Mouse (Mus musculus) layer of hippocampus, adult 18-20 months (tissue): Measurements from ENCODE around the gene Lama1. TPM values are rescaled to one million over a fixed set of nuclear protein-coding genes. Genes with fewer than 3 reads are reported as not detected.

Experiments used
- DNase-seq, 2 experiments: peaks; one replicate each; pipeline ENCODE4 v3.0.0; 2022; ENCODE audit warnings: low spot score in 2 of 2
- long read RNA-seq: library from polyadenylated mRNA; stranded (forward); transcript quantifications from one replicate; pipeline ENCODE4 v2.0.0, GENCODE M21; 2021
- total RNA-seq, 2 experiments: library from RNA; stranded (reverse); gene quantifications; 2 replicates each; pipeline ENCODE4 v1.2.3; 2021

The Lama1 gene
- 1 to 10 TPM; 2.5 to 3.2 TPM for total RNA-seq
- long read RNA-seq, full-length matches to known transcripts: 1 of 6 reads
- long read RNA-seq, partial matches to known transcripts: 4 of 6 reads
- long read RNA-seq, other reads (novel, unspliced or antisense): 1 of 6 reads

GRCm38 (mm10) chr17:67696694-67697386, at the start of gene Lama1:
Lama1 (plus strand) TSS chr17:67697259.
- no peak for DNase-seq

DNA sequence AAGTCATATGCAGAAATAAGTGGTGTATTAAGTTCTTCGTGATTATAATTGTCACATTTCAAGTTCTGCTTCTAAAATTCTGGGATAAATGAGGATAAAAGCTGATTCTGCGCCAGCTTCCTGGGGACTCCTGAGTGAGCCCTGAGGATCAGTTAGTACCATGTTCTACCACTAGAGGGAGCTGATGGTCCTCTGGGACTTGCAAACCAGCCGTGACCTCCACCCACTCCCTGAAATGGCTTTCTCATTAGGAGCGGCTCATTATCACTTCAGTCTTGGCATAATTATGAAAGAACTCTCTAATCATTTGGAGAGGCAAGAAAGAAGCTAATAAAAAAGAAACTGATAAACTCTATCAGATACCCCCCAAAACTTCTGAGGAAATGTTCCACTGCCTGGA, 45.6 kb upstream of the Lama1 start:
- peak; percentile 15 to 69 for DNase-seq

- no peak for DNase-seq
Measured at GRCm38 (mm10) chr17:67664299-67664698, 32.8 kb upstream of the Lama1 start.

DNA sequence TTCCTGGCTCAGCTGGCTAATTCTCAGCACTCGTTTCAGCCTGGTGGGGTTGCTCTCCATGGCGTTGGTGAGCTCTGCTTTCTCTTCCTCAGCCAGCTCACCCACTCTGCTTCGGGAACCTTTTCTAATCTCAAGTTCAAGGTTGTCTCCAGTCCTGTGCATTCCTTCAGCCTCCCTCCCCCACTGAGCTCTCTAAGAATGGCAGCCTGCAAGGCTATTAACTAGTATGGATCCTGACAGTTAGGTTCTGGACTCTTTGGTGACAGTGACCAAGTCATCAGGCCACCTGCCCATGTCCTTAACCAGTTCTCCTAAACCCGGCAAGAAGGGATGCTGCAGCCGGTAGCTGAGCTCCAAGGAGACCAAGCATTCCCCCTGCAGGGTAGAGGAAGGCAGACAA, 30.1 kb upstream of the Lama1 start:
- DNase-seq: no peak

- DNase-seq: peak; percentile 30 to 68
Measured at GRCm38 (mm10) chr17:67667981-67668380, 29.1 kb upstream of the Lama1 start.

DNA sequence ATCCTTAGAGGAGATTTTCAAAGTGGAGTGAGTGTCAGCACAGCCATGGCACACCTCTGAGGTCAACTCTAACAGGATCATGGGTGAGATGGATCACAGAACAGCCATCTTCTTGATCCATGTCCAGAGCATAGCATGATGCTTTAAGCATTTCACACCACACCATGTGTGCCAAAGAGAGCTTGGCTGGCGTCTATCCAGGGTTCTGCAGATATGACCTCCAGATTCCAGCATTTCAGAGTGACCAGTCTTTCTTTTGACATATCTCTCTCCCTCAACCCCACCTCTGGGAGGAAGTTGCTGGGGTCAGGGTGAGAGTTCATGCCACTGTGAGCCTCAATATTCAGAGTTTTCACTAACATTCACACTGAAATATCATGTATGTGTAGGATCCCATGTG, 18.5 kb upstream of the Lama1 start:
- no peak for DNase-seq

DNA sequence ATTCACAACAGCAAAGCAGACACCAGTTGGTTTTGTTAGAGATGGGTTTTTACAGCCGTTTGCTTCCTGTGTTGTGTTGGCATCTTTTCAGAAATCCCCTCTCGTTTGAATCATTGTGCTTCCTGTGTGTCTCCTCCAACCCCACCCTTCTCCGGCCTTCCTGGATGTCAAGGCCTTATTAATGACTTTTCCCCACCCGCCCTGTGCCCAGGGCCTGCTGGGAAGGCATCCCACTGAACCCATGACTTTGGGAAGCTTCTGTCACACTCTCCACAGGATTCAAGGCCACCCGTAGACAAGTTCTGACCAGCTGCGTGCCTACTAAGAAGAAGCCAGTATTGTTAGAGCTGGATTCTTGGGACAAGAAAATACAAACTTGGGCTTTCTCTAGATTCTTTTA, 16.0 kb upstream of the Lama1 start:
- no peak for DNase-seq

GRCm38 (mm10) chr17:67685022-67685743, 11.9 kb upstream of the Lama1 start:
- DNase-seq: no peak

- DNase-seq: no peak
Measured at GRCm38 (mm10) chr17:67687505-67687904, 9.6 kb upstream of the Lama1 start.

DNA sequence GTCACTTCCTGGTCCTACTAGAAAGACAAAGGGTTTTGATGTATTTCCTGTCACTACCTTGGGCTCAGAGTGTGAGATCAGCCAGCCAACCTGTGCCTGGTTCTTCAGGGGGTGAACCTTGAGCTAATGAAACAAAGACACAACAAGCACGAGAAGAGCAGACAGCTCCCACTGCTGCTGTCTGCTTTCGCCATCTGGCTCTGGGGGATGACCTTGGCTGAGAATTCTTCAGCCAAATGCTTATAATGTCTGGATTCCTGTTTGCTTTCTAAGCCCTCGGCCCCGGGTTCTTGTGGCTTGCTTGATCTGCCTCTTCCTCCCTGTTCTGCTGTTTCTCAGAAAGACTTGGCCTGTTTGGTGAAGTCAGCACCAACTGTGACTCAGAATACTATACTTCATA, 6.4 kb upstream of the Lama1 start:
- DNase-seq: no peak

- no peak for DNase-seq
Measured at GRCm38 (mm10) chr17:67692651-67693050, 4.4 kb upstream of the Lama1 start.

GRCm38 (mm10) chr17:67693861-67694260, 3.2 kb upstream of the Lama1 start:
- DNase-seq: no peak

- no peak for DNase-seq
Measured at GRCm38 (mm10) chr17:67697461-67697891, 417 bp downstream of the Lama1 start.

GRCm38 (mm10) chr17:67698301-67698700, 1.2 kb downstream of the Lama1 start:
- no peak for DNase-seq

DNA sequence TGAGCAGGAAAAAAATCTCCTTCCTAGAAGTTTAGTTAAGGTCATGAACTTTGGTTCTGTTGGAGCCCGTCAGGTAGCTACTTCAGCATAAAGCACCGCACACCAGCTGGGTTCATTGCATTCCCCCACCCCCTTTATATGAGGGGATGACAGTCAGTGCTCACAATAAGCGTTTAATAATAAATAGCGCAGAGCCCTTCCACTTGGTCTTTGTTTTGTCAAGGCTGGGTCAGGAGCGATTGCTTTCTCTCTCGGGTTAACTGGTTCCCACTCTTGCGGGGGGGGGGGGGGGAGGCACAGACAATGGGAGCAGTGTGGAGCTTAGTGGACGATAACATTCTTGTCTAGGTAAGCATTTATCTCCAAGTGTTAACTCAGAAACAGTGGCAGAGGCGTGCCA, 4.7 kb downstream of the Lama1 start:
- no peak for DNase-seq

GRCm38 (mm10) chr17:67702941-67703340, 5.9 kb downstream of the Lama1 start:
- DNase-seq: no peak

DNA sequence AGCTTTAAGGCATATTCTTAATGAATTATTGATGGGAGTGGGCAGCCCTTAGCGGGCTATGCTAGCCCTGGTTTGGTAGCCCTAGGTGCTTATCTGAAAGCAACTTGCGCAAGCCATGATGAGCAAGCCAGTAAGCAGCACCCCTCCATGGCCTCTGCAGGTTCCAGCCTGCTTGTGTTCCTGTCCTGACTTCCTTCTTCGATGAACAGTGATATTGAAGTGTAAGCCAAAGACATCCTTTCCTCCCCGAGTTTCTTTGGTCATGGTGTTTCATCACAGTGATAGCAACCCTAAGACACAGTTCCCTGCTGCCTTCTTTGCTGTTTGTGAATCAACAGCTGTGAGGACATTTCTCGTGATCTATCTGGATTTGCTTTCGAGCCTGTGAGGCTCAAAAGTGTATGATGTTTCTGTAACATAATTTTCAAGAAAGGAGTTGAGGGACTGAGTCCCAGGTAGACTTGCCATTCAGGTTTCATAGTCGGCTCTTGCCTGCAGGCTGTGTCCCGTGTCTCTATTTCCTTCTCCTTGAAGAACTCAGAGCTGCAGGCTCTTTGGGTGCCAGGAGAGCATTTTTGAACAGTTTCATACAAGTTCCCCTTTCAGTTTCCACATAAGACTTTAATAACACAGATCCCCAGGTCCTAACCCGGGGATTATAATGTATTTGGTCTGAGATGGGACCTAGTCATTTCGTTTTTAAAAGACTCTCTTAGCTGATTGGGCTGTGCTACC, 8.1 kb downstream of the Lama1 start:
- no peak for DNase-seq

DNA sequence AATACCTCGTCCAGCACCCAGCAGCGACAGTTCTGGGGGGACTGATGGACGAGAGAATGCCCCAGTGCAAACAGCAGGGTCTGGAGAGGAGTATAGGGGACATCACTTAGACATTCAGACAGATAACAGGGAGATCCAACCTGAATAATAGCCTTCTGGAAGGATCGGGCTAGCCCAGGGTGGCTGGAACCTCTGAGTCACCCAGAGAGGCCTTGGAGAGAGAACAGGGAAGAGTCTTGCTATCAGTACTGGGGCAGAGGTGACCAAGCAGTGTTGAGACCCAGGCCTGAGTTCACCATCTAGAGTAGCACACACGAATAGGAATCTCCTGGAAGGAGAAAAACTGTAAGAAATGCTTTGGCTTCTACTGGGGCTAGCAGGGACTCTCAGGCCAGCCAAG, 9.3 kb downstream of the Lama1 start:
- no peak for DNase-seq

GRCm38 (mm10) chr17:67707793-67708364, 10.8 kb downstream of the Lama1 start:
- DNase-seq: no peak

DNA sequence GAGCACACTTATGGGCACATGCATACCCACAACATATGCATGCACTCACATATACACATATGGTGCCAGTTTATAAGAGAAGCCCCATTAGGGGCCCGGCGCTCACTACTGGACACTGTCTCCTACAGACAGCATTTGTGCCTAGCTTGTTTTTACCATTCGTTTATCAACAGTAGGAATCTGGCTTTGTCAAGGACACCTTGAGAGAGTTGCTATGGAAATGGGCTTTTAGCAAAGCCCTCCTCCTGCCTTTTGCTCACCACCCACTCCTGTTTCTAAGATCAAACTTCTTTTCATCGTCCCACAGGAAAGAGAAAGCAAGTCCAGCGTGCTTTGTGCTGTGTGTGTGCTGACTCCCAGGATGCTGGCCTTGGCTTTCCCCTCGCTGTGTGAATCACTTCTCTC, 13.3 kb downstream of the Lama1 start:
- no peak for DNase-seq

GRCm38 (mm10) chr17:67711361-67711760, 14.3 kb downstream of the Lama1 start:
- DNase-seq: no peak

GRCm38 (mm10) chr17:67712929-67713328, 15.9 kb downstream of the Lama1 start:
- DNase-seq: no peak
